Mouse (Mus musculus) granulocyte monocyte progenitor cell, adult 5-6 weeks (primary cell): ENCODE results near the gene Nubp1. TPM values are rescaled to one million over a fixed set of nuclear protein-coding genes. Genes with fewer than 3 reads are reported as not detected.
A peak's percentile ranks its signal among the peaks of the same experiment; 100 is the strongest.

Source experiments
- ATAC-seq: replicated peaks from 2 replicates; pipeline ENCODE4 v1.8.0; 2016; ENCODE audit warnings: mild to moderate bottlenecking, moderate TSS enrichment, inconsistent platforms; ENCODE audit not compliant: poor library complexity, severe bottlenecking
- total RNA-seq, 2 experiments: library from RNA; stranded (forward) in 1 of 2; stranded (reverse) in 1 of 2; fragments of 200-712, 200-1000 nt in 1 of 2; fragments of >200 nt in 1 of 2; fragmentation: Nextera tagmentation in 1 of 2; gene quantifications; 2 replicates each; pipeline ENCODE4 v1.2.3; 2014 to 2017

Nubp1 gene
- total RNA-seq, 2 experiments from 2014 or later, result 45.9 to 58.3 TPM

GRCm38 (mm10) chr16:10461178-10461577, 49.4 kb downstream of the Nubp1 start:
- peak; percentile 87 for ATAC-seq

DNA sequence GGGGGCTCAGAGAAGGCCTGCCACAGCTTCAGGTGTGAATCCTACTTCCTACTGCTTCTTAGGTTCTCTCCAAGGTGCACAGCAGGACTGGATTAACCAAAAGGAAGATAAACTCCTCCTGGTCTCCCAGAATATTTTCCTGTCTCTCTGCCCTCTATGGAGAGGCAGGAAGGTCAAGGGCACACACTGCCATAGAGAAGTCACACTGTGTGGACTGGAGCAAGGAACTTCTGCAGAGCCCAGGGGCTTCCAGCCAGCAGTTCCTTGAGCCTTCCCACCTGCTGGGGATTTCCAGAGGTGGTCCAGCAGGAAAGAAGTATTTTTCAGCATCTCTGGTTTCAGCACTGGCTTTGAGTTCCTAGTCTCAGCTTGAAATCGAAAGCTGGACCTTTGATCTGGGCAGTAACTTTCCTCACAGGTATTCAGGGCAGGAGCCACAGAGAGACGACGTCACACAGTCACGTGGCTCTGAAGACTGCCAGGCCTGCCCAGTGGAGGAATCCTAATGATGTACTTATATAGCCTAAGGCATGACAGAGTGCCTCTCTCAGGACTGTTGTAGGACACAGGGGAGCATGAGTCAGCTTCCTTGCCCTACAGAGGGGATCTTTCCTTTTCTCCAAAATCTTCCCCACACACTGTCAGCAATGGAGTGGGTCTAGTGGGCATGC, 53.4 kb downstream of the Nubp1 start:
- ATAC-seq, result no peak

- ATAC-seq, result no peak
These were observed 55.8 kb downstream of the Nubp1 start for GRCm38 (mm10) chr16:10467391-10468107.

GRCm38 (mm10) chr16:10468201-10468600, 56.5 kb downstream of the Nubp1 start:
- ATAC-seq, result no peak

DNA sequence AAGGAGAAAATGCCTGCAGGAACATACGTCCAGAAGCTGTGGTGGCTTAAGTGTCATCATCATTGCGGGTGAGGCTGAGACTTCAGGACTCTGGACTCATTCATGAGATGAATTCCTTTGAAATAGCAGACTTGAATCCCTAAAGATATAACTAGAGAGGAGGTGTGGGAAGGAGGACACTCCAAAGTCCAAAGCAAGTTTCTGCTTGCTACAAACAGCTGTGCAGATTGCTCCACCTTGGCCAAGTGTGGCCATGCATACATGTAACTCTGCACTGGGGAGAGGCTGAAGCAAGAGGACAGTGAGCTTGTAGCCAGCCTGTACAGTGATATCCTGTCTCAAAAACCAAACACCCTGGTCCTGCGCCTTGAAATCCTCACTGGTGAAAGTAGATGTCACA, 60.2 kb downstream of the Nubp1 start:
- ATAC-seq, result no peak

Other genes with a start within 250 kb of the Nubp1 start
- not detected in 2 replicates for gene Rpl39l, start 241.7 kb upstream of the Nubp1 start, total RNA-seq (2014; fragmentation: Nextera tagmentation)
- gene Rpl39l, start 241.7 kb upstream of the Nubp1 start, total RNA-seq (2017), result 2.6 TPM in 1 of 2 replicates, not detected in the other
- gene Atf7ip2, start 219.2 kb upstream of the Nubp1 start, total RNA-seq (2014; fragmentation: Nextera tagmentation), result 0.13 TPM in 1 of 2 replicates, not detected in the other
- gene Atf7ip2, start 219.2 kb upstream of the Nubp1 start, total RNA-seq (2017), result not detected in 2 replicates
- gene Emp2, start 98.0 kb upstream of the Nubp1 start, total RNA-seq (2014; fragmentation: Nextera tagmentation), result not detected in 2 replicates
- gene Emp2, start 98.0 kb upstream of the Nubp1 start, total RNA-seq (2017), result not detected in 2 replicates
- 0.49 TPM in 1 of 2 replicates, not detected in the other for gene Tekt5, start 16.5 kb upstream of the Nubp1 start, total RNA-seq (2014; fragmentation: Nextera tagmentation)
- not detected in 2 replicates for gene Tekt5, start 16.5 kb upstream of the Nubp1 start, total RNA-seq (2017)
- not detected in 2 replicates for gene Tvp23a, start 35.4 kb downstream of the Nubp1 start, total RNA-seq (2014; fragmentation: Nextera tagmentation)
- not detected in 2 replicates for gene Tvp23a, start 35.4 kb downstream of the Nubp1 start, total RNA-seq (2017)
- gene Ciita, start 68.1 kb downstream of the Nubp1 start, total RNA-seq (2014; fragmentation: Nextera tagmentation), result 2.3 TPM in 1 of 2 replicates, not detected in the other
- gene Ciita, start 68.1 kb downstream of the Nubp1 start, total RNA-seq (2017), result 0.09 and 0.52 TPM in 2 replicates
- gene Dexi, start 131.1 kb downstream of the Nubp1 start, total RNA-seq (2014; fragmentation: Nextera tagmentation), result 4.9 and 7.5 TPM in 2 replicates
- gene Dexi, start 131.1 kb downstream of the Nubp1 start, total RNA-seq (2017), result 3.1 and 7.5 TPM in 2 replicates
- 14.3 and 17.9 TPM in 2 replicates for gene Clec16a, start 133.4 kb downstream of the Nubp1 start, total RNA-seq (2014; fragmentation: Nextera tagmentation)
- 15.2 and 19.6 TPM in 2 replicates for gene Clec16a, start 133.4 kb downstream of the Nubp1 start, total RNA-seq (2017)